Mouse (Mus musculus) stomach, postnatal 0 days (tissue): Measurements from ENCODE around the gene Zfp653. TPM values are rescaled to one million over a fixed set of nuclear protein-coding genes. Genes with fewer than 3 reads are reported as not detected.
A peak's percentile ranks its signal among the peaks of the same experiment; 100 is the strongest.

Source experiments
- ATAC-seq: fragments of 200-750 bp; cut with Nextera tagmentation; 2 replicates; pipeline ENCODE4 v1.8.0; 2017; ENCODE audit not compliant: low FRiP score, low TSS enrichment
- DNase-seq: peaks from one replicate; pipeline ENCODE4 v3.0.0-alpha.2; 2016; ENCODE audit warnings: low spot score
- H3K27ac ChIP-seq: fragments of 300-500 bp; sonication (generic); replicated peaks from 2 replicates; pipeline ENCODE4 v1.5.1; 2014; ENCODE audit warnings: mild to moderate bottlenecking, control low read depth
- H3K27me3 ChIP-seq: fragments of 300-500 bp; sonication (generic); 2 replicates; pipeline ENCODE4 v1.6.1; 2014; ENCODE audit warnings: low read length; ENCODE audit not compliant: control insufficient read depth, insufficient read depth
- H3K36me3 ChIP-seq: fragments of 300-500 bp; sonication (generic); 2 replicates; pipeline ENCODE4 v1.6.1; 2014; ENCODE audit warnings: low read length, mixed read lengths; ENCODE audit not compliant: control insufficient read depth, insufficient read depth
- H3K4me1 ChIP-seq: fragments of 300-500 bp; sonication (generic); replicated peaks from 2 replicates; pipeline ENCODE4 v1.6.1; 2014; ENCODE audit warnings: antibody characterized with exemption; ENCODE audit not compliant: control insufficient read depth, insufficient read depth
- H3K4me2 ChIP-seq: fragments of 300-500 bp; sonication (generic); replicated peaks from 2 replicates; pipeline ENCODE4 v1.6.1; 2014; ENCODE audit warnings: low read depth, mild to moderate bottlenecking, control low read depth, moderate library complexity
- H3K4me3 ChIP-seq: fragments of 300-500 bp; sonication (generic); 2 replicates; pipeline ENCODE4 v1.5.1; 2014; ENCODE audit warnings: low read depth, low read length, control low read depth
- H3K9ac ChIP-seq: fragments of 300-500 bp; sonication (generic); 2 replicates; pipeline ENCODE4 v1.6.1; 2014; ENCODE audit warnings: mild to moderate bottlenecking, low read length, control low read depth, mixed read lengths
- H3K9me3 ChIP-seq: fragments of 300-500 bp; sonication (generic); 2 replicates; pipeline ENCODE4 v1.6.1; 2016; ENCODE audit warnings: low read length; ENCODE audit not compliant: control insufficient read depth
- CTCF ChIP-seq: IDR thresholded peaks from 2 replicates; pipeline ENCODE4 v1.5.1; 2016; ENCODE audit warnings: antibody characterized with exemption, low read depth, mild to moderate bottlenecking, moderate library complexity
- EP300 ChIP-seq: optimal IDR thresholded peaks from 2 replicates; pipeline ENCODE3; 2016; ENCODE audit warnings: antibody characterized with exemption
- WGBS: fragments of 180-500 bp; shearing (Covaris S2); extraction: QIAGEN DNeasy Blood & Tissue Kit; methylation state at CpG from one replicate; pipeline ENCODE4 v1.1.7; 2014; 5-methylcytosine and 5-hydroxymethylcytosine counted together
- polyA plus RNA-seq: library from polyadenylated mRNA; unstranded; fragments of >200 nt; fragmentation: Nextera tagmentation; extraction: Ambion mirVana; gene quantifications from 2 replicates; pipeline ENCODE4 v1.2.1, GENCODE M21; 2015

The Zfp653 gene
- polyA plus RNA-seq, 1 experiment from 2014 or later = 4.4 TPM

GRCm38 (mm10) chr9:22050351-22050889 is 20.8 kb downstream of the Zfp653 start:
- WGBS = 3% methylated on average over 32 of the region's 43 CpGs
- H3K27me3 ChIP-seq = peaks cover 10% of the 10 kb centered on the region; the same call in 1 of the 2 replicates
- no peak overlapping the region for H3K27ac ChIP-seq
- no peak overlapping the region for H3K9ac ChIP-seq
- no peaks in the 10 kb centered on the region for H3K36me3 ChIP-seq
- peak overlapping the region; percentile 32 for H3K4me3 ChIP-seq
- DNase-seq (peak; percentile 77), ATAC-seq (peak; percentile 36; the same call in 1 of the 2 replicates)
- H3K9me3 ChIP-seq = no peaks in the 10 kb centered on the region
- peak overlapping the region; percentile 50 for H3K4me2 ChIP-seq
- no peak for TF ChIP-seq EP300
- no peak for TF ChIP-seq CTCF
- H3K4me1 ChIP-seq = peaks cover 2% of the 10 kb centered on the region; the same call in 1 of the 2 replicates

- H3K9ac ChIP-seq = no peak overlapping the region
- no peak overlapping the region for H3K27ac ChIP-seq
- H3K27me3 ChIP-seq = peaks cover 10% of the 10 kb centered on the region; the same call in 1 of the 2 replicates
- no peak overlapping the region for H3K4me3 ChIP-seq
- ATAC-seq (no peak), DNase-seq (no peak)
- no peak for TF ChIP-seq CTCF
- TF ChIP-seq EP300 = no peak
- H3K4me2 ChIP-seq = no peak overlapping the region
- WGBS = 46% methylated on average over 4 of the region's 4 CpGs
- peaks cover 2% of the 10 kb centered on the region; the same call in 1 of the 2 replicates for H3K4me1 ChIP-seq
- no peaks in the 10 kb centered on the region for H3K36me3 ChIP-seq
- no peaks in the 10 kb centered on the region for H3K9me3 ChIP-seq
Observed at GRCm38 (mm10) chr9:22049721-22050270, 21.4 kb downstream of the Zfp653 start.

GRCm38 (mm10) chr9:22049315-22049714 is 21.9 kb downstream of the Zfp653 start:
- Histone ChIP-seq H3K4me3 (no peak overlapping the region), H3K27ac (no peak overlapping the region), H3K4me2 (no peak overlapping the region), H3K4me1 (no peaks in the 10 kb centered on the region; the same call in 1 of the 2 replicates), H3K36me3 (no peaks in the 10 kb centered on the region), H3K9ac (no peak overlapping the region), H3K27me3 (peaks cover 10% of the 10 kb centered on the region; the same call in 1 of the 2 replicates), H3K9me3 (no peaks in the 10 kb centered on the region)
- no peak for TF ChIP-seq CTCF
- no peak for TF ChIP-seq EP300
- ATAC-seq (no peak), DNase-seq (no peak)
- 48% methylated on average over 11 of the region's 11 CpGs for WGBS

GRCm38 (mm10) chr9:22047329-22047728 is 23.8 kb downstream of the Zfp653 start:
- H3K27ac ChIP-seq = no peak overlapping the region
- H3K27me3 ChIP-seq = peaks cover 10% of the 10 kb centered on the region; the same call in 1 of the 2 replicates
- no peaks in the 10 kb centered on the region for H3K9me3 ChIP-seq
- DNase-seq = no peak
- WGBS = 53% methylated on average over 9 of the region's 9 CpGs
- no peak for ATAC-seq
- H3K9ac ChIP-seq = no peak overlapping the region
- no peak overlapping the region for H3K4me3 ChIP-seq
- no peak overlapping the region for H3K4me2 ChIP-seq
- TF ChIP-seq CTCF = no peak
- no peak for TF ChIP-seq EP300
- no peaks in the 10 kb centered on the region for H3K36me3 ChIP-seq
- no peaks in the 10 kb centered on the region; the same call in 1 of the 2 replicates for H3K4me1 ChIP-seq

GRCm38 (mm10) chr9:22041832-22042231 is 29.3 kb downstream of the Zfp653 start:
- Histone ChIP-seq H3K9ac (no peak overlapping the region), H3K36me3 (no peaks in the 10 kb centered on the region), H3K4me1 (no peaks in the 10 kb centered on the region), H3K4me2 (no peak overlapping the region), H3K27me3 (no peaks in the 10 kb centered on the region), H3K4me3 (no peak overlapping the region), H3K9me3 (no peaks in the 10 kb centered on the region), H3K27ac (no peak overlapping the region)
- no peak for ATAC-seq
- TF ChIP-seq CTCF = no peak
- TF ChIP-seq EP300 = no peak
- 66% methylated on average over 2 of the region's 2 CpGs for WGBS
- DNase-seq = no peak

- ATAC-seq = no peak
- Histone ChIP-seq H3K4me1 (no peaks in the 10 kb centered on the region), H3K9me3 (no peaks in the 10 kb centered on the region), H3K4me2 (no peak overlapping the region), H3K4me3 (no peak overlapping the region), H3K27me3 (no peaks in the 10 kb centered on the region), H3K27ac (no peak overlapping the region), H3K9ac (no peak overlapping the region), H3K36me3 (no peaks in the 10 kb centered on the region)
- WGBS = 68% methylated on average over 10 of the region's 10 CpGs
- TF ChIP-seq EP300 (no peak), CTCF (no peak)
- no peak for DNase-seq
Observed at GRCm38 (mm10) chr9:22037826-22038225, 33.4 kb downstream of the Zfp653 start.
